Mouse (Mus musculus) macrophage (primary cell): Measurements from ENCODE around the gene Dytn. TPM values are rescaled to one million over a fixed set of nuclear protein-coding genes. Genes with fewer than 3 reads are reported as not detected.
"Not testable (repeated sequence)": the region's sequence is repeated elsewhere in the genome, so short reads cannot be mapped to it uniquely, and the experiment has no call there.

ENCODE experiments used
- H3K27ac ChIP-seq: fragments of 350-480 bp; formaldehyde crosslinking; 2 replicates; pipeline ENCODE4 v1.9.0; 2021
- H3K36me3 ChIP-seq: fragments of 350-480 bp; formaldehyde crosslinking; 2 replicates; pipeline ENCODE4 v1.9.0; 2021; ENCODE audit errors: inconsistent target
- H3K4me3 ChIP-seq: fragments of 350-480 bp; formaldehyde crosslinking; 2 replicates; pipeline ENCODE4 v1.9.0; 2021; ENCODE audit errors: inconsistent target
- H3K79me2 ChIP-seq: fragments of 350-480 bp; formaldehyde crosslinking; 2 replicates; pipeline ENCODE4 v1.9.0; 2021; ENCODE audit errors: inconsistent target
- WGBS: methylation state at CpG from one replicate; pipeline ENCODE4 v1.1.7; 2026; ENCODE audit warnings: inconsistent platforms; ENCODE audit not compliant: missing documents; 5-methylcytosine and 5-hydroxymethylcytosine counted together
- polyA plus RNA-seq: library from polyadenylated mRNA; stranded (reverse); fragments of 250-400 nt; gene quantifications from 3 replicates; pipeline ENCODE4 v1.2.4, GENCODE M21; 2018; ENCODE audit warnings: inconsistent platforms

The Dytn gene
- polyA plus RNA-seq, 1 experiment from 2014 or later: not detected

GRCm38 (mm10) chr1:63639921-63640320 lies 46.8 kb downstream of the Dytn start:
- 67% methylated on average over 6 of the region's 6 CpGs for WGBS
- H3K4me3 ChIP-seq: no peak overlapping the region
- H3K36me3 ChIP-seq: no peaks in the 10 kb centered on the region
- no peaks in the 10 kb centered on the region for H3K79me2 ChIP-seq
- no peak overlapping the region for H3K27ac ChIP-seq

- H3K79me2 ChIP-seq: not testable (repeated sequence)
These were observed 56.3 kb downstream of the Dytn start for GRCm38 (mm10) chr1:63630390-63630789.

GRCm38 (mm10) chr1:63628211-63628610 lies 58.5 kb downstream of the Dytn start:
- Histone ChIP-seq H3K36me3 (no peaks in the 10 kb centered on the region), H3K79me2 (no peaks in the 10 kb centered on the region), H3K27ac (no peak overlapping the region), H3K4me3 (no peak overlapping the region)
- 83% methylated on average over 2 of the region's 2 CpGs for WGBS

More at GRCm38 (mm10) chr1:63630390-63630789, 56.3 kb downstream of the Dytn start:
- not testable (repeated sequence) for H3K4me3 ChIP-seq, H3K36me3 ChIP-seq, H3K27ac ChIP-seq

DNA sequence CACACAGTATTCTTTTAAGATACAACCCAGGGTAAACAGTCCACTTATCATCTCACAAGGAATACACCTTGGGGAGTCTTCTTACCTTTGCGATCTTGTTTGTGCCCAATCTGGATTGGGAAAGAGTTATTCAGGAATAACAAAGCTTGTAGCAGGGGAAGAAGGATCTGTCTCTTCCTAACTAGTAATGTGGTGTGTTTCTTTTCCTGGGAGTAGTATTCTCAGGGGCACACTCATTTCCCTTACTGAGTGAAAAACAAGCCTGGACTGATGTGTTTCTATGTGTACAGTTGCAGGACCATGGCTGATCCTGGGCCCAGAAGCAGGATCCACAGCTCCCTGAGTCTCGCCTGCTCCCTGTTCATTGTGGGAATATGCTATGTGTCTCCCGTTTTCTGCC lies 71.1 kb downstream of the Dytn start, which contains the start of gene Gm39653:
Gene Gm39653, plus strand, starts transcription at position 301 of the 400 bp plus-strand sequence.
- Histone ChIP-seq H3K79me2 (no peaks in the 10 kb centered on the region), H3K27ac (no peak within 1 kb of the TSS), H3K4me3 (no peak within 1 kb of the TSS), H3K36me3 (no peaks in the 10 kb centered on the region)
- 92% methylated on average over 3 of the region's 3 CpGs for WGBS

DNA sequence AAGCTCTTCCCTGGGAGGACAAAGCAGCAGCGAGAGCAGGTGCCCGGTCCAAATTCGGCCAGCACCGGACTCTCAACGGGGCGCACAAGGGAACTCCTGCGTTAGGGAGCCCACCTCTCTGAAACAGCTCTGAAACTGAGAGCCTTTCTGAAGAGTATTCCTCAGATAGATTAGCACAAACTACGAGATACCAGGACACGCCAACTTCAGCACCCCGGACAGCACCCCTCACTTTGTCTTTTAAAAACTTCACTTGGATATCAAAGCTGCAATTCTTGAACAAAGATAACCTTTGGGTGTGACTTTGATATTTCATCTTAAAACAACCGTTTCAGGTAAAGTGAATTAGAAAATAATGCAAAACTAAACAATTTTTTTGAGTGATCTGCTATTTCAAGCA lies 72.1 kb downstream of the Dytn start:
- no peak overlapping the region for H3K4me3 ChIP-seq
- no peaks in the 10 kb centered on the region for H3K79me2 ChIP-seq
- 4% methylated on average over 11 of the region's 11 CpGs for WGBS

DNA sequence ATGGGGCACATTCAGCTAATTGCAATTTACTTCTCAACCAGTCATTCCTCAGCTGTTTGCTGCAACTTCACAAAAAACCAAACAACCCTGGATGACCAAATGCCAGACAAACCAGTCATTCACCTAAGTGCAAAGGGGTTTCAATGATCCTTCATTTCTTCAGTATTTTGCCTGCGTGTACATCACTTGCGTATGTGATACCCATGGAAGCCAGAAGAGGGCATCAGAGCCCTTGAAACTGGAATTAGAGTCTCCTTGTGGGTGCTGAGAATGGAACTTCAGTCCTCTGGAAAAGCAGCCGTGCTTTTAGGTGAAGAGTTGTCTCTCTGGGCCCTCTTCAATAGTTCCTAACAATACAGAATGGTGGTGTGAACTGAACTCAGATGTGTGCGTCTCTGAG lies 77.1 kb downstream of the Dytn start:
- H3K36me3 ChIP-seq: no peaks in the 10 kb centered on the region
- no peak overlapping the region for H3K27ac ChIP-seq
- WGBS: 92% methylated on average over 4 of the region's 4 CpGs
- no peaks in the 10 kb centered on the region for H3K79me2 ChIP-seq
- no peak overlapping the region for H3K4me3 ChIP-seq

More for the DNA sequence above, 72.1 kb downstream of the Dytn start:
- Histone ChIP-seq H3K27ac (no peak overlapping the region), H3K36me3 (no peaks in the 10 kb centered on the region)

GRCm38 (mm10) chr1:63603870-63604500 lies 82.7 kb downstream of the Dytn start:
- no peaks in the 10 kb centered on the region for H3K79me2 ChIP-seq
- 49% methylated on average over 3 of the region's 3 CpGs for WGBS
- H3K36me3 ChIP-seq: no peaks in the 10 kb centered on the region
- no peak overlapping the region for H3K27ac ChIP-seq
- H3K4me3 ChIP-seq: no peak overlapping the region

- 86% methylated on average over 7 of the region's 7 CpGs for WGBS
- Histone ChIP-seq H3K4me3 (no peak overlapping the region), H3K27ac (no peak overlapping the region), H3K79me2 (no peaks in the 10 kb centered on the region), H3K36me3 (no peaks in the 10 kb centered on the region)
These were observed 99.9 kb downstream of the Dytn start for GRCm38 (mm10) chr1:63586869-63587268.

DNA sequence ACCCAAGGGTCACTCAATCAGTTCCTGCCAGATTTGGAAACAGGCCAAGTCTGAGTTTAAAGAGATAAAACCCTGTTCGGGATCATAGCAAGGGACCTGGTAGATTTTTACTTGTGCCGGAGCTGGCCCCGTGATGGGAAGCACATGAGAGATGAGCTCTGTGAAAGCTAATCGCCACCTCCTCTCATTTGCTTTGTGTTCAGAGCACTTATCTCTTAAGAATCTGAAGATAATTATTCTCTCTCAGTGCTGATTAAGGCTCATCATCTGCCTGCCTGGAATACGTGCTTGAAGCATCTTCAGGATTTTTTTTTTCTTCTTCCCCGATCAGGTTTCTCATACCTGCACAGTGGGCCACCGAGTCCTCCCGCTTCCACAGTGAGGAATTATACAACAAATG lies 107.6 kb downstream of the Dytn start:
- H3K36me3 ChIP-seq: no peaks in the 10 kb centered on the region
- H3K27ac ChIP-seq: no peak overlapping the region
- H3K4me3 ChIP-seq: no peak overlapping the region
- 89% methylated on average over 7 of the region's 8 CpGs for WGBS
- H3K79me2 ChIP-seq: no peaks in the 10 kb centered on the region

- 88% methylated on average over 5 of the region's 5 CpGs for WGBS
- H3K36me3 ChIP-seq: no peaks in the 10 kb centered on the region
- no peak overlapping the region for H3K4me3 ChIP-seq
- H3K27ac ChIP-seq: no peak overlapping the region
- H3K79me2 ChIP-seq: no peaks in the 10 kb centered on the region
These were observed 109.9 kb downstream of the Dytn start for GRCm38 (mm10) chr1:63576803-63577202.

- H3K27ac ChIP-seq: no peak overlapping the region
- H3K4me3 ChIP-seq: no peak overlapping the region
- 92% methylated on average over 12 of the region's 12 CpGs for WGBS
- H3K36me3 ChIP-seq: no peaks in the 10 kb centered on the region
- H3K79me2 ChIP-seq: no peaks in the 10 kb centered on the region
These were observed 112.7 kb downstream of the Dytn start for GRCm38 (mm10) chr1:63573864-63574611.

GRCm38 (mm10) chr1:63573432-63573831 lies 113.3 kb downstream of the Dytn start:
- H3K36me3 ChIP-seq: no peaks in the 10 kb centered on the region
- H3K4me3 ChIP-seq: no peak overlapping the region
- no peak overlapping the region for H3K27ac ChIP-seq
- 71% methylated on average over 6 of the region's 6 CpGs for WGBS
- H3K79me2 ChIP-seq: no peaks in the 10 kb centered on the region

Other genes with a start within 250 kb of the Dytn start
- gene Adam23, start 241.0 kb downstream of the Dytn start, polyA plus RNA-seq: not detected in 3 replicates
- gene Gm39653, start 71.0 kb downstream of the Dytn start, polyA plus RNA-seq: not detected in 3 replicates
- not detected in 3 replicates for gene Mdh1b, start 43.4 kb upstream of the Dytn start, polyA plus RNA-seq
- 9.1 to 16.0 TPM (median 13.3 TPM) in 3 replicates for gene Fastkd2, start 43.7 kb upstream of the Dytn start, polyA plus RNA-seq
- not detected in 3 replicates for gene 4933402D24Rik, start 82.3 kb upstream of the Dytn start, polyA plus RNA-seq